Mouse (Mus musculus): Measurements from ENCODE around the gene Fbxo34. TPM values are rescaled to one million over a fixed set of nuclear protein-coding genes. Genes with fewer than 3 reads are reported as not detected.

Gene Fbxo34
- total RNA-seq, 2 experiments from 2014 or later, result 11.2 to 12.6 TPM

GRCm38 (mm10) chr14:47472359-47472742 is 22.1 kb downstream of the Fbxo34 start:
- DNase-seq (ENCODE audit: low spot score), result peak; percentile 95

- DNase-seq (ENCODE audit: low spot score), result peak; percentile 56
These were observed 22.7 kb downstream of the Fbxo34 start for GRCm38 (mm10) chr14:47472743-47473546.

GRCm38 (mm10) chr14:47473891-47474290 is 23.7 kb downstream of the Fbxo34 start:
- DNase-seq (ENCODE audit: low spot score), result no peak

- DNase-seq (ENCODE audit: low spot score), result peak; percentile 9
These were observed 24.5 kb downstream of the Fbxo34 start for GRCm38 (mm10) chr14:47474571-47475254.

GRCm38 (mm10) chr14:47476266-47476665 is 26.0 kb downstream of the Fbxo34 start:
- no peak for DNase-seq (ENCODE audit: low spot score)

- peak; percentile 51 for DNase-seq (ENCODE audit: low spot score)
These were observed 27.5 kb downstream of the Fbxo34 start for GRCm38 (mm10) chr14:47477711-47478110.

- DNase-seq (ENCODE audit: low spot score), result no peak
These were observed 32.0 kb downstream of the Fbxo34 start for GRCm38 (mm10) chr14:47482200-47482599.

- DNase-seq (ENCODE audit: low spot score), result no peak
These were observed 32.9 kb downstream of the Fbxo34 start for GRCm38 (mm10) chr14:47483099-47483498.

- no peak for DNase-seq (ENCODE audit: low spot score)
These were observed 38.5 kb downstream of the Fbxo34 start for GRCm38 (mm10) chr14:47488732-47489131.

- DNase-seq (ENCODE audit: low spot score), result no peak
These were observed 39.3 kb downstream of the Fbxo34 start for GRCm38 (mm10) chr14:47489310-47490097.

GRCm38 (mm10) chr14:47490732-47491131 is 40.5 kb downstream of the Fbxo34 start:
- no peak for DNase-seq (ENCODE audit: low spot score)

GRCm38 (mm10) chr14:47493592-47494361 is 43.6 kb downstream of the Fbxo34 start:
- DNase-seq (ENCODE audit: low spot score), result no peak

- DNase-seq (ENCODE audit: low spot score), result no peak
These were observed 45.7 kb downstream of the Fbxo34 start for GRCm38 (mm10) chr14:47495951-47496350.

- DNase-seq (ENCODE audit: low spot score), result no peak
These were observed 46.9 kb downstream of the Fbxo34 start for GRCm38 (mm10) chr14:47497166-47497565.

GRCm38 (mm10) chr14:47498632-47499031 is 48.4 kb downstream of the Fbxo34 start:
- DNase-seq (ENCODE audit: low spot score), result no peak

GRCm38 (mm10) chr14:47504036-47504435 is 53.8 kb downstream of the Fbxo34 start:
- DNase-seq (ENCODE audit: low spot score), result no peak

GRCm38 (mm10) chr14:47506676-47507075 is 56.5 kb downstream of the Fbxo34 start:
- DNase-seq (ENCODE audit: low spot score), result no peak

- DNase-seq (ENCODE audit: low spot score), result no peak
These were observed 57.8 kb downstream of the Fbxo34 start for GRCm38 (mm10) chr14:47508035-47508434.

- DNase-seq (ENCODE audit: low spot score), result no peak
These were observed 60.0 kb downstream of the Fbxo34 start for GRCm38 (mm10) chr14:47510244-47510643.

- no peak for DNase-seq (ENCODE audit: low spot score)
These were observed 63.4 kb downstream of the Fbxo34 start for GRCm38 (mm10) chr14:47513606-47514005.

GRCm38 (mm10) chr14:47514816-47515453 is 64.7 kb downstream of the Fbxo34 start:
- DNase-seq (ENCODE audit: low spot score), result no peak

Measured in gastrocnemius, adult 18-20 months (tissue).